Comparison of ENCODE assay signal across 16 mouse cellular contexts in the genomic region with DNA sequence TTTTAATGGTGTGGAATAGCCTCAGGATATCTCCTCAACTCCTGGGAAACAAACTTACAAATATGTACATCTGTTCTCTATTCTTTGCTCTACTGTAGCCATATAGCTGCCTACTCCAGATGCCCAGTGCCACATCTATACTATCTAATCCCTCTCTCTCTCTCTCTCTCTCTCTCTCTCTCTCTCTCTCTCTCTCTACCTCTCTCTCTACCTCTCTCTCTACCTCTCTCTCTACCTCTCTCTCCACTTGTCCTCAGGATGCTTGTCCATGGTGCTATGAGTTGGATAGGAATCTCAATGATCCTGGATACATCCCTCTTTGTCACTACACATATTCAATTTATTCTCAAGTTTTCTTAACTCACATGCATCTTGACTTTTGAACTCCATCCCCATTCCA.
"Had no signal": no experiment of that assay in that cellular context is flagged by ENCODE, and none has a peak within 500 bp of the region (broad histone marks: within the 10 kb centered on the region; RNA-seq: fewer than 3 reads in every experiment).

No protein-coding gene starts in this region.

- H3K9ac ChIP-seq: neural tube, embryonic 13.5 days; neural tube, embryonic 15.5 days; stomach, embryonic 15.5 days had no signal

- H3K27me3 ChIP-seq: neural tube, embryonic 13.5 days; neural tube, embryonic 15.5 days; stomach, embryonic 15.5 days had no signal

- H3K9me3 ChIP-seq: neural tube, embryonic 13.5 days; neural tube, embryonic 15.5 days; stomach, embryonic 15.5 days had no signal

- H3K36me3 ChIP-seq: neural tube, embryonic 13.5 days; neural tube, embryonic 15.5 days; stomach, embryonic 15.5 days had no signal

- H3K27ac ChIP-seq: neural tube, embryonic 13.5 days; neural tube, embryonic 15.5 days; stomach, embryonic 15.5 days; stomach, postnatal 0 days had no signal

- DNase-seq: retina, postnatal 1 day; right cerebral cortex, adult 18-20 months; right cerebral cortex, postnatal 14 days; right cerebral cortex, postnatal 25 days; right cerebral cortex, postnatal 4 days; spleen, adult 18-20 months; thymus, adult 18-20 months; thymus, adult 2 months; thymus, postnatal 14 days; thymus, postnatal 25 days; thymus, postnatal 36 days; thymus, postnatal 4 days had no signal

- H3K4me3 ChIP-seq: neural tube, embryonic 13.5 days; neural tube, embryonic 15.5 days; stomach, embryonic 15.5 days had no signal

- H3K4me2 ChIP-seq: neural tube, embryonic 13.5 days; neural tube, embryonic 15.5 days; stomach, embryonic 15.5 days had no signal

- H3K4me1 ChIP-seq: neural tube, embryonic 13.5 days; neural tube, embryonic 15.5 days; stomach, embryonic 15.5 days had no signal
